Mouse (Mus musculus) frontal cortex, postnatal 25 days (tissue): ENCODE results near the gene Pigl.

ENCODE experiments used
- DNase-seq, 2 experiments: peaks; one replicate each; pipeline ENCODE4 v3.0.0; 2022; ENCODE audit warnings: low spot score in 2 of 2

The Pigl gene

DNA sequence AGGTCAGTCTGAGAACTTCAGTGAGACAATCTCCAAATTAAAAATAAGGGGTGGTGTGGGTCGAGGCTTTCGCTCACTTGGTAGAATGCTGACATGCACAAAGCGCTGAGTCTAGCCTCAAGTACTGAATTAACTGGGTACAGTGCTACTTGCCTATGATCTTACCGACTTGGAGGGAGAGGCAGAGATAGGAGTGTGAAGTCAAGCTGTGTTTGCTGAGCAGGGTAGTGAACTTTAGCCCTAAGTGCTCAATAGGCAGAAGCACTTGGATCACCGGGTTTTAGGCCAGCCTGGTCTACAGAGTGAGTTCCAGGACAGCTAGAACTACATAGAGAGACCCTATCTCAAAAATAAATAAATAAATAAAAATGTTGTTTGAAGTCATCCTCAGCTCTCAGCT lies 98.9 kb downstream of the Pigl start:
- DNase-seq = no peak

DNA sequence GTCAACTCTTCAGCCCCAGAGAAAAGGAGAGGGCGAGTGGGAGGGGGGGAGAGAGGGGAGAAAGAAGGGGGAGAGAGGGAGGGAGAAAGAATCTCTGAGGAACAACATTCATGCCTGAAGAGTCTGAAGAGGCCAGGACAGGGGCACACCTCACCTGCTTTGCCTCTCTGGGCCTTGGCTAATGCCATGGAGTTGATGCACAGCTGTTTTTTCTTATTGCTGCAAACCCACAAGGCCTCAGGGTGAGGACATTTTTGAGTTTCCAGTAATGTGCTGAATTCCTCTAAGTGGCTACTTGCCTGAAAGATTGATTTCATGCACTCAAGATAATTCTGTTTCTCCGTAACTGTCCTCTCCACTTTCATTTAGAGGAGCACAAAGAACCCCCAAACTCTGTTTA lies 99.9 kb downstream of the Pigl start:
- DNase-seq = no peak

DNA sequence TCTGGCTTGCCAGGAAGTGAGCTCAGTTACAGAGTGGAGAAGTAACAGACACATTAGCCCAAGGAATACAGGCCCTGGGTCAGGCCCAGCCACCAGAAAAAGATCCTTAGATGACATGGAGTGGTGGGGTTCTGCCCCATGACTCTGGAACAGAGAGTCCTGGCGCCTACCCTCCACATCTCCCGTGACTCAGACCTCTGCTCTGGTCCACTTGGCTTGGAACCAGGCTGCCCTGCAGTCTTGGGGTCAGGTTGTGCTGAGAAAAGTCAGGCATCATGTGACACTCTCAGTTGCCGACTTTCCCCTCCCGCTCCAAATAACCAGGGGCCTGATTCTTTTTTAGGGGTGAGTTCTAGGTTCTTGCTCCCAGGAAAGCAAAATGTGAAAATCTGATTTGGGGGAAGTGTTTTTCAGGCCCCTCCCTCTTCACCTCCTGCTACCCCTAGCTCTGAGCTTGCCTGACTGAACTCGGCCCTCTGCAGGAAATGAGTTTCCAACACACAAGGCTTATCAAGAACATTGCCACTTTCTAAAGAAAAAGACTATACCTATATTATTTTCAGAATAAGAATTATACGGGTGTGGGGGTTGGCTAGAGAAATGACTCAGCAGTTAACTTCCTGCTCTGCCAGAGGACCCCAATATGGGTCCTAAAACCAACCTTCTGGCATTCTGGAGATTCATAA lies 100.8 kb downstream of the Pigl start:
- no peak for DNase-seq

DNA sequence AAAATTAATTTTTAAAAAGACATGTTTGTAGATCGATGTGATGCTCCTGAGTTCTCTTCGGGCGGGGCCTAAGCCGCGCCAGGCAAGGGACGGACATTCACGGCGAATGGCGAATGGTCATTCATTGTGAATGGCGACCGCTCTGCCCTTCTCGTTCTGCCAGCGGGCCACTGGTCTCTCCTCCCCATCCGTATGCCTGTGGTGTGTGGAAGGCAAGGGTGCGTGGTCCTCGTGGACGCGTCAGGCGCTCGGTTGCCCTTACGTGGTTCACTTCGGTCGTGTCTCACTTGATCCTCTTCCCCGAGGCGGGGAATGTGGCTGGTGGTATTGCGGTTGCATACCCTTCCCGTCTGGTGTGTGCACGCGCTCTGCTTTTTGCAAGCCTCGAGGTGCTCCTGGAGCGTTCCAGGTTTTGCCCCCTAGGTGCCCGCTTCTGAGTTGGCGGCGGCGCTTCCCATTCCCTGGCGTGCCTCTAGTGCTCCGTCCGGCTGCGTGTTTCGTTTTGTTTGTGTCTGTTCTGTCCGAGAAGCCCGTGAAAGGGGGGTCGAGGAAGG lies 102.3 kb downstream of the Pigl start:
- no peak for DNase-seq

DNA sequence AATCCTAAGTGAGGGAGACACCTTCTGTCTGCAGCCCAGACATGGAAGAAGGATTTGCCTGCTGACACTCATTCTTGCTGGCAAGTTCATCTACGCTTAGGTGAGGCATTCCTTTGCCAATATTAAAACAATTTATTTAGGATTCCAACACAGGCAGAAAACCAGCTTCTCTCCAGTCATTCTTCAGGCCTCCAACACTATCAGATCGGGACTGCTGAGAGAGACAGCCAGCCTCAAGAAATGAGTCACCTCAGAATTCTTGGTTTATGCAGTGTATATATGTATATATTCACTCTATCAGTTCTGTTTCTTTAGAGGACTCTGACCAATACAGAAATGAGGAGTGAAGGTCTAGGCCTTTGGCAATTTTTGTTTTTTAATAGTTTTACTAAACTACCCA lies 105.3 kb downstream of the Pigl start:
- DNase-seq = no peak
